Mouse (Mus musculus) T-cell, adult 2 months (primary cell): ENCODE data around the gene Taf12.
A peak's percentile ranks its signal among the peaks of the same experiment; 100 is the strongest.

Source experiments
- DNase-seq: peaks from one replicate; pipeline ENCODE4 v3.0.0; 2022; ENCODE audit warnings: low spot score

Gene Taf12

DNA sequence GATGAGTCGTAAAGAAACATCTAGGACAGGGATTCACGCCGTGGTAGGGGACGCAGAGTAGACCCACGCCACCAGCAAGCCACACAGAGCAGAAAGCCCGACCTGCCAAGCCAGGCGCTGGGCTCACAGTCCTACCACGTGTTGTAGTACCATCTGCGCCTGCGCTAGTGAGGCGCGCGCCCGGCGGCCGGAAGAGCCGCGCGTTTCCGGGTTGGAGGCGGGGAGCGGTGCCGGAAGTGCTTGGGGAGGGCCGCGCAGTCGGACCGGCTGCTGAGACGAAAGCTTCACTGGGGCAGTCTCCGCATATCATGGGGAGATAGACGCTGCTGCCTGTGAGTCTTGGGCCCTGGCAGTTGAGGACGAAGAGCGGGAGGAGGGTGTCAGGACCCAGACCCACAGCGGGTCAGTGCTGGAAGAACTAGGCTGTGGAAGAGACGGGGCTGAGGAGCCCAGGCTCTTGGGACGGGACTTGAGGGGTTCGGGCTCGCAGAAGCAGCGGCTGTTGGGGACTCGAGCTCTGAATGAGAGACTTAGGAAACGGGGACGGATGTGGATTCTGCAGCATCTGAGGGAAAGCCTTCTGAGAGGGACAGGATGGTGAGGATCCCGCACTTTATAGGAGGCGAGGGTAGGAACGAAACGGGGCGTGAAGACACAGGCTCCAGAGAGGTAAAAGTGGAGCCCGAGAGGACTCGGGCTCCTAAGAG, at the start of gene Taf12:
TSS of gene Taf12 (plus strand) at position 220 of the 707 bp plus-strand sequence.
- peak; percentile 94 for DNase-seq

DNA sequence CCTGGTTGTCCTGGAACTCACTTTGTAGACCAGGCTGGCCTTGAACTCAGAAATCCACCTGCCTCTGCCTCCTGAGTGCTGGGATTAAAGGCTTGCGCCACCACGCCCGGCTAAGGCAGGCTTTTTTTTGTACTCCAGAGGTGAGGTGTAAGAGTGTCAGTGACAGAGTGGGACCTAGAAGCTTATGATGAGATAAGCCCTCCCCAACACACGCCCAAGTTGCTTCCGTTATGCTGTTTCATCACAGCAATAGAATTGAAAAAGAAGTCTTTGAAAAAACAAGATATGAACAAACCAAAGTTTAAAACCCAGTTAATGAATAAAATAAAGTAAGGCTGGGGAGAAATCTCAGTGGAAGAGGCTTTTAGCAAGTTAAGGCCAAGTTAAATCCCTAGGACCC, 43.8 kb upstream of the Taf12 start:
- no peak for DNase-seq

DNA sequence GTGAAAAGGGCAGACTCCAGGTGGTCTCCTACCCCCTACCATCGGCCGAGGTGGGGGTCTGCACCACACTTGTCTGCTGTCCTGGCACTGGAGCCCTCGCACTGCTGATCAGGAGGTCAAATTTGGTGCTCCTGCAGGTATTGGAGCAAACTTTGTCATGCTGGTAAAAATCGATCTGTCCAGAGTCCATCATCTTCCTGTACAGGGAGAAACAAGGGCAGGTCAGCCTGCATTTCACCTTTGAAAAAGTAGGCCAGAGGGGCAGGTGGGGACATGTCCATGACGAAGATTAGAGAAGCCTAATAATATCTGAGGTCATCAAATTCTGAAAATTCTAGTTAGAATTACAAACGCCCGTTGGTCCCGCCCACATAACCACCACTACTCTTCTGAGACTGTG, 39.5 kb upstream of the Taf12 start:
- DNase-seq, result no peak

DNA sequence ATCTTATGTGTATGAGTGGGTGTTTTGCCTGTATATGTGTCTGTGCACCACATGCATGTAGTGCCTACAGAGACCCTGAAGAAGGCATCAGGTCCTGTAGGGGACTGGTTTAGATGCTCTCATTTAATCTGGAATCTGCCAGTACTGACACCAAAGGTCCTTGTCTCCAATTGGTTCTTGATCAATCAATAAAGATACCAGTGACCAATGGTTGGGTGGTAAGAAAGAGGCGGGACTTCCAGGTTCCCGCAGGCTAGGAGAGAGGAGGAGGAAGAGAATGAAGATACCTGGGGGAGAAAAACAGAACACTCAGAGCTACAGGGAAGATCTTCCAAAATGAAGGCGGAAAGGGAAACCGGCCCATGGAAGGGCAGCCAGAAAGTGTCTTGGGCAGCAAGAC, 35.8 kb upstream of the Taf12 start:
- no peak for DNase-seq

DNA sequence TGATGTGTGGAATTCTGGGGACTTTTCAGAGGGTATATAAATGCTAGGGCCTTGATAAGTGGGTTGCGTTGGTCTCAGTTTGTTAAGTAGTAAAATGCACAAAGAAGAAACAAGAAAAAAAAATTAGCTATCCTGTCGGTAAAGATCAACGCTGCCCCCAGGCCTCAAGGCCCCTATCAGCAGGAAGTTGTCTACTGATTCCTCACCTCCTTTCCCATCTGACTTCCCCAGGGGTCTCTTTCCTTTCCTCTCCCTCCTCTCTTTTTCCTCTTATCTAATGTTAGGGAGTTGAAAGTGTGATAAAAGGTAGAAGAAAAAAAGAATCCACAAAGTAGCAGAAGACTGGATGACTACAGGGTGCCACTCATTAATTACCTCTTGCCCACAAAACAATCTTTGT, 33.8 kb upstream of the Taf12 start:
- DNase-seq, result no peak

DNA sequence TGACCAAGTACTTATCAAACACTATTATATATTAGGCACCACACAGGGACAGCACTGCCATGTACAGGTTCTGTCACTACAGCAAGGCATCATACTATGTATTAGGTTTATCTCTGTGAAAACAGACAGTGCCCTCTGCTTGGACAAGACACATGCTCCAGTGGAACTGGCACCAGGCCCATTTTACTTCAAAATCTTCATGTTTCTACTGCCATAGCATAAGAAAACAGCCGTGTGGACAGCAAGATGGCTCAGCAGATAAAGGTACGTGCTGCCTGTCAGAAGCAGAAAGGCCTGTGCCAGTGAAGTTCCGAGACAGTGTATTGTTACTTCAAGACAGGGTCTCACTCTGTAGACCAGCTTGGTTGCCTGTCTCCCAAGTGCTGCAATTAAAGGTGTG, 33.0 kb upstream of the Taf12 start:
- DNase-seq, result no peak

DNA sequence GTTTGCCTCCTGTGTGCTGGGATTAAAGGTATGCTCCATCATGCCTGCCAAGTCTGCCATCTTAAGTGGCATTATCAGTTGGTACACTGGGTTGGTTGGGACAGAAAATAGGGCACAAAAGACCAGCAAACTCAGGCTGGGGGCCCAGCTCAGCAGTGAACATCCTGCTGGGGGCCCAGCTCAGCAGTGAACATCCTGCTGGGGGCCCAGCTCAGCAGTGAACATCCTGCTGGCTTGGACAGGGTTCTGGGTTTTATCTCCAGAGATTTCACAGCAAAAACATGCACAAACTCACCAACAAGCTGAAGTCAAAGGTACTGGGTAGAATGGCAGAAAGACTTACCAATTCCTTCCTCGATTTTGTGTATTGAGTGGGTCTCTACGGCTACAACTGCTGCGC, 28.5 kb upstream of the Taf12 start:
- DNase-seq, result no peak

DNA sequence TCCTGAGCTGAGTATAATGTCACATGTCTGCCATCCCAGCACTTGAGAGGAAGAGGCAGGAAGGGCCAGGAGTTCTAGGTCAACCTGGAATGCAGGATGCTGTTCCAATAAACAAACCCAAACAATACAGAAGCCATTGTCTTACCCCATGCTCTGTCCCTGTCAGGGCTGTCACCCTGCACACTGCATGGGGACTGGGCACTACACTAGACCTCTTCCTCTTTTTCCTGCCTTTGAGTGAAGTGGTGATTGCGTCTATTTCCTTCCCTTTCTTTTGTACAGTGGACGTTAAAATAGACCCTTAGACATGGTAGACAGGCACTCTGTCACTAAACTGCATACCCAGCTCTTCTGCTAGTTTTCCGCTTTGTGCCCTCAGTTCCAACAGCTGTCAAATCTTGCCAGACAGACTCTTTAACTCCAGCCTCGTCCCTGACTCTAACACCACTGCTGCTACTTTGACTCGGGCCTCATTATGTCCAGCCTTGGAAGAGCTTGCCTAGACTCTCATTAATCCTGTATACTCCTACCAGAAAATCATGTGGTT, 26.7 kb upstream of the Taf12 start:
- no peak for DNase-seq

DNA sequence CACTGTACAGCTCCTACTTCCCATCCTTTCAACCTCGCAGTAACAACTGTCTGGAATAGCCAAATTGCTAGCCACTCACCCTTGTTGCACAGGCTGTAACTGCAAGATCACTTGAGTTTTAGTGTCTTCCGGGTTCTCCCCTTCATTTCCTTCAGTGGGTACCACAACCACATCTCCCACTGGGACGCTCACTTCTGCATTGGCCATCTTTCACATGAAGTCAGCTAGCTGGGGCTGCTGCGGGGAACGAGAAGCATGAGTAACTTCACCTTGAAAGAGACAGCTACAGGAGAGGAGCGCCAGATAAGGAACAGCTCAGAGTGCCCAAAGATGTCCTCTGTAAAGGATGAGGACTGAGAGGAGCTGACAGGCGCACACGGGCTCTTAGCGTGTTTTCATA, 22.6 kb upstream of the Taf12 start:
- DNase-seq, result no peak

DNA sequence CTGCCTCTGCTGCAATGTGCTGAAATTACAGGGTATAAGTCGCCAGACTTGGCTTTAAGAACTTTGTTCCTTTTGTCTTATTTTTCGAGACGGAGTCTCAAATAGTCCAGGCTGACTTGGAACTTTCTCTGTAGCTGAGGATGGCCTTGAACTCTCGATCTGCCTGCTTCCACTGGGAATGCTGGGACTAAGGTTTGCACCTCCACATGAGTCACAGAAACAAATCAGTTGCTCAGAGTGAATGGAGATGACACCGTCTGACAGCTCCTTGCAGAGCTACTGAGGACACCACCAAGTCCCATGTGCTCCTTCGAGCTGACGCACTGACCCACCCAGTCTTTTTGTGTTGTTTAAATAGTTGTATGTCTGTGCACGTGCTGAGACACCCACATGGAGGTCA, 21.0 kb upstream of the Taf12 start:
- DNase-seq, result no peak

DNA sequence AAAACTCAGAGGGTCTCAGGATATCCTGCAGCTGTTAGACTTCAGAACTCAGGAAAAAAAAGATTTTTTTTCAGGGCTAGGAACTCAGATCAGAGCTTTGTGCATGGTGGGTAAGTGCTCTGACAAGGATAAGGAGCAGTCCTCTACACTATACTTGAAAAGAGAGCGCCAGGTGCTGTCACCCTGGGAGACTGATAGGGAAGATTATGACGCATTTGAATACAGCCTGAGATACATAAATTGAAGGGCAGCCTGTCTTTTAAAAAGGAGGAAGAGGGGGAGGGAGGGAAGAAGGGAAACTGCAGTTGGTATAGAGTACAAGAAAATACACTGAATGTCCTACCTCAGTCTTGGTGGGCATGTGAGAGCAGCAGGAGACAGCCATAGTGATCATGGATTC, 20.6 kb upstream of the Taf12 start:
- DNase-seq, result no peak

DNA sequence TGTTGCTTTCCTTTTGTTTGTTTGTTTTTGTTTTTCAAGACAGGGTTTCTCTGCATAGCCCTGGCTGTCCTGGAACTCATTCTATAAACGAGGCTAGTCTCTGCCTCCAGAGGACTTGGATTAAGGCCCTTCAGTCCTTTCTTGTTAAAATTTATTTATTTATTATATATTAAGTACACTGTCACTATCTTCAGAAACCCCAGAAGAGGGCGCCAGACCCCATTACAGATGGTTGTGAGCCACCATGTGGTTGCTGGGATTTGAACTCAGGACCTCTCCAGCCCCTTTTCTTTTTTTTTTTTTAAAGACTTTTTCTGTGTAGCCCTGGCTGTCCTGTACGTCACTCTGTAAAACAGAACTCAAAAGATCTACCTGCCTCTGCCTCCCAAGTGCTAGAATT, 19.2 kb upstream of the Taf12 start:
- DNase-seq, result peak; percentile 12

DNA sequence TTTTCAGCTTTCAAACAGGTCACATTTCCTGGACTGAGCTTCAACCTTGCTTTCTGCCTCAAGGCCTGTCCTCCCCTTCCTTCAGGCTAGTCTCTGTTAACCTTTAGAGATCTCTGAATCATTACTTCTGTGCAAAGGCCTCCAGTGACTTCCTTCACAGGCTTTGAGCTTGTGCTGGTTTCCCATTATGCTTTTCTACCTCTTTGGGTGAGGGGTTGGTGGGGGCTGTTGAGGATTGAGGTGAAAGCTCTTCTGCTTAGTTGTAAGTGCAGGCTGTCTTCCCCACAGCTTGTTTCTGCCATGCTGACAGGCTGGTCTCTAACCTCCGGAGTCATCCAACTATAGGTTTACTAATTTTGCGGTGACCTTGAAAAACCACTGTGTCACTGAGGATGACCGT, 17.8 kb upstream of the Taf12 start:
- DNase-seq, result no peak

DNA sequence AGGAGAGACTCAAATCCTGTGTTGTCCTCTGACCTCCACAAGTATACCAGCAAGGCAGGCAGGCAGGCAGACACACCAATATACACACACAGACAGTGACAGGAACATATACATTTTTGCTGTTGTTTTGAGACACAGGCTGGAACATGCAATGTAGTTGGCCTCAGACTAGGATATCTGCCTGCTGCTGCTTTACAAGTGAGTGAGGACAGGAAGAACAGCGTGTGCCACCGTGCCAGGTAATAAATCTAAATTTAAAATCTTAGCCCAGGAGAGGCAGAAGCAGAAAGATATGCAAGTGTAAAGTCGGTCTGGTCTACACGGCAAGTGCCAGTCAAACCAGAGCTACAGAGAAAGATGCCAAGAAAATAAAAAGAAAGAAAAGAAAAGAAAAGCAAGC, 14.9 kb upstream of the Taf12 start:
- DNase-seq, result no peak

DNA sequence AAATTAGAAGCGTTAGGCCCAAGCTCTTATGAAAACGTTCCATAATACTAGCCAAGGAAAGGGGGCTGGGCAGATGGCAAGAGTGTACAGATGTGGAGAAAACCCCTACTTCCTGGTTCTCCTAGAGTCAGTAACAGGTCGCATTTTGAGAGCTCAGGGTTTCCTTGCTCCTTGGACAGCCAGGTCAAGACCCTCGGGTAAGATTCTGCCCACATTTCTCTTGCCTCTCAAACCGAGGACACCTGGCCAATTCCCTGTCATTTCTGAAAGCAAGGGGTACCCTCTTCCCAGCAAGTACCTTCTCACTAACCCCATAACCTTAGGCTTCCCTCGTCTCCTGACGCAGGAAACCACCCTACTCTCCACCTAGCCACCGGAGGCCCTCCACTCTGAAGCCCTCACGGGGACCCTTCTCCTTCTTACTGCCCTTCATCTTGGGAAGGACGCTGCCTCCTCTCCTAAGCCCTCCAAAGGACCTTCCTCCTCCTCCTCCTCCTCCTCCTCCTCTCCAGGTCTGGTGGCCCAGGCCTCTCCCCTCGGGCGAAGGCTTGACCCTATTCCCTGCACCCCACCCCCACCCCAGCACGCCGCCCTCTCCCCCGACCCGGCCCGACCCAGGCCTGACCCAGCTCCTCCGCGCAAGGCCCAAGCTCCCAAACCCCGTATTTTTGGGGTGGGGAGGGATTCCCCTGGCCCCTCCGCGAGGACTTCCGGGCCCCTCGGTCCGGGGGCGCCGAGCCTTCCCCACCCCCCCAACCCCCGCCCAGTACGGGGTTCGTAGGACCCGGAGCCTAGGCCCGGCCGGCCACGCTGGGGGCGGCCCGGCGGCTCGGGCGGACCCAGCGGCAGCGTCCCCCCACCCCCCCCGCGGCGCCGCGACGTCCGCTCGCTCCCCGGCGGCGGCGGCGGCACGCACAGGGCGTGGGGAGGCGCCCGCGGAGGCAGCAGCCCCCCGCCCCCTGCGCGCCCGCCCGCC, 13.5 kb upstream of the Taf12 start:
- peak; percentile 47 for DNase-seq

DNA sequence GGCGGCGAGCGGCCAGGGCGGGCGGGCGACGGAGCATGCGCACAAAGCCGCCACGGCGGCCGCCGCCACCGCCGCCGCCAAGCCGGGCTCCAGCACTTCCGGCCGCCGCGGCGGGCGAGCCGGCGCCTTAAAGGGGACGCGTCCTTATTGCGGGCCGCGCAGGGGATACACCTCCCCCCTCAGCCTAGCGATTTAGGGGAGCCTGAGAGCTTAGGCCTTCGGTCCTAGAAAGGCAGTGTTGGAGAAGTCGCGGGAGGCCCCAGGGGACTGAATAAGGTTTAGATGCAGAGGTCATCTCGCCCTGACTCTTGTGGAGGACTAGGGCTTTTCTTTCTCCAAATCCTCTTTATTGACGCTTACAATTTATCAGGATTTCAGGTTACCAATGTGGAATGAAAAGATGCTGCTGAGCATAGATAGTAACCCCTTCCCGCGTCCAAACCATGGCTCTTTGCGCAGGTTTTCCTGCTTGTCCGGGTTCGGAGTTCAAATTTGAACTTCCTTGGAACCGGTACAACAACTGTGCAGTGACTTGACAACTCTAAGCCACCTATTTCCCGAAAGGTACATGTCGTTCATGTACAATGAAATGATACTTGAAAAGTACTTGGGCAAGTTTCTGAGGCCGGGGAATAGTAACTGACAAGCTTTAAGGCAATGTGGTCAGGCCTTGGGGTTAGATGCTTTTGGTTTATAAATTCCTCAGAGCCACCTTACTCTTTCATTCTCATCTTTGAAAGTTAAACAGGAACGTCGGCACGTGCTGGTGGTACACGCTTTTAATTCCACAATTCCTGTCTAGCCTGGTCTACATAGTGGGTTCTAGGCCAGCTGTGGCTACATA, 12.4 kb upstream of the Taf12 start, which contains the start of gene Gmeb1:
TSS of gene Gmeb1 (minus strand) at position 89 of the 844 bp plus-strand sequence.
- peak; percentile 66 for DNase-seq

DNA sequence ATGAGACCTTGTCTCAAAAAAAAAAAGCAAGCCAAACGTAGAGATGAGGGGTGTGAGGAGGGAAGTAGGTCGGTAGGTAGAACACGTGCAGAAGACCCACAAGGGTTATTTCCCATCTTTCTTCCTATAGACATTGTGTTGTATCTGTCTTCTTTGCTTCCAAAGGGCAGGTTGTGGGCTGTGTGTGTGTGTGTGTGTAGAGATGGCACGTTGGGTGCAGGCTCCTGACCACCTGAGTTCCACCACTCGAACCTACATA, 11.9 kb upstream of the Taf12 start:
- DNase-seq, result no peak

DNA sequence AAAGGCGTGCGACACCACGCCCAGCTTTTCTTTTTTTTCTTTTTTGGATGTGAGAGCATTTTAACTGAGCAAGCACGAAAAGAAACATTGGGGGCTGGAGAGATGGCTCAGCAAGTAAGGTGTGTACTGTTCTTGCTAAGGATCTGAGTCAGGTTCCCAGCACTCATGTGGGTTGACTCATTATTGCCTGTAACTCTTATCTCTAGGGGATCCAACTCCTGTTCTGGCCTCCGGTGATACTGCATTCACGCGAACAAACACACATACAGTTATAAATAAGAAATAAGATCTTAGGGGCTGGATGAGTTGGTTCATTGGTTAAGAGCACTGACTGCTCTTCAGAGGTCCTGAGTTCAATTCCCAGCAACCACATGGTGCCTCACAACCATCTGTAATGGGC, 10.9 kb upstream of the Taf12 start:
- no peak for DNase-seq

DNA sequence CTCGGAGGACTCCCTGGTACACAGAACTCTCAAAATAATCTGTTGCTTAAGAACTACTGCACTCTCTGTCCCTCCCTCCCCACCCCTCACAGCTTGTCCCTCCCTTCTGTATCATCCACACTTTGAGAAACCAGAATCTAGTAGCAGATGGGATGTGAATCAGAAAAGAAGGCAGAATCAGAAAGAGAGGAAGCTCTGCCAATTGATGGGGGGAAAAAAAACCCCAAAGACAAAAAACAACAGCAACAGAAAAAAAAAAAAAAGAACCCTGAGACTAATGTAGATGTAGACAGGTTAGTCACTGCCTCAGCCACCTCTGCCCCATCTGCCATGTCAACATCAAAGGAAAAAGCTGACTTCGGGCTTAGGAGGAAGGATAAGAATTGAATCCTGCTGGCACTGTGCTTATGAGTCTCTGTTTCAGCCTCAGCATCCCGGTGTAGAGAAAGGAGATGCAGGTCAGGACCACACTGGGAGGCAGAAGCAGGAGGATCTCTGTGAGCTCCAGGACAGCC, 7.3 kb upstream of the Taf12 start:
- DNase-seq, result no peak

DNA sequence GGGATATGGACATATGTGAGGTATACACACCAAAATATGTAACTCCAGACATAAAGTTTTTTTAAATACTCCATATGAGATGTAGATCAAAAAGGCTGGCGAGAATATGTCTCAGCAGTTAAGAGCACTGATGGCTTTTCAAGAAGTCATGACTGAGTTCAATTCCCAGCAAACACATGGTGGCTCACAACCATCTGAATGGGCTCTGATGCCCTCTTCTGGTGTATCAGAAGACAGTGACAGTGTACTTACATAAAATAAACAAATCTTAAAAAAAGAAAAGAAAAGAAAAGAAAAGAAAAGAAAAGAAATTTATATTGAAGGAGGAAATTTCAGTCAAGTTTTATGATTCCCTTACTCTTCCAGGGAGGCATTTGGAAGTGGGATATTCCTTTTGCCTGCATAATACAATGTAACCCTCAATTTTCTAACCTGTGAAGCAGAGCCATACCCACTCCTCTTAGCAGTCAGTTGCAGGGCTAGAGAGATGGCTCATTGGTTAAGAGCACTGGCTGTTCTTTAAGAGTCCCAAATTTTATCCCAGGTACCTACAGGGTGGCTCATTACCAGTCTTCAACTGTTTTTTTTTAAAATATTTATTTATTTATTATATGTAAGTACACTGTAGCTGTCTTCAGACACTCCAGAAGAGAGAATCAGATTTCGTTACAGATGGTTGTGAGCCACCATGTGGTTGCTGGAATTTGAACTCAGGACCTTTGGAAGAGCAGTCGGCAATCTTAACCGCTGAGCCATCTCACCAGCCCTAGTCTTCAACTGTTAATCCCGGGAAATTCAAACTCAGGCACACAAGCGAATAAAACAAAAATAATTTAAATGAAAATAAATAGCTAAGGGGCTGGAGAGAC, 5.1 kb upstream of the Taf12 start:
- peak; percentile 61 for DNase-seq
